Mouse (Mus musculus): ENCODE results near the gene Ccdc157.

Ccdc157 gene

GRCm38 (mm10) chr11:4101851-4102250, 58.2 kb downstream of the Ccdc157 start:
- DNase-seq (ENCODE audit: low spot score in 2 of 2) = no peak

GRCm38 (mm10) chr11:4099447-4099846, 60.6 kb downstream of the Ccdc157 start:
- DNase-seq (ENCODE audit: low spot score in 2 of 2) = peak in 1 of 2 experiments; percentile 57

GRCm38 (mm10) chr11:4098816-4099215, 61.3 kb downstream of the Ccdc157 start:
- DNase-seq (ENCODE audit: low spot score in 2 of 2) = no peak

- no peak for DNase-seq (ENCODE audit: low spot score in 2 of 2)
Observed at GRCm38 (mm10) chr11:4098120-4098519, 62.0 kb downstream of the Ccdc157 start.

GRCm38 (mm10) chr11:4097091-4097621, 62.9 kb downstream of the Ccdc157 start:
- DNase-seq (ENCODE audit: low spot score in 2 of 2) = no peak

- DNase-seq (ENCODE audit: low spot score in 2 of 2) = peak; percentile 98
Observed at GRCm38 (mm10) chr11:4096054-4096984, 63.8 kb downstream of the Ccdc157 start.

- peak; percentile 39 to 53 for DNase-seq (ENCODE audit: low spot score in 2 of 2)
Observed at GRCm38 (mm10) chr11:4095171-4096053, 64.7 kb downstream of the Ccdc157 start, which contains the start of gene Mtfp1. Mtfp1 (minus strand) TSS chr11:4095445.

GRCm38 (mm10) chr11:4094378-4095170, 65.5 kb downstream of the Ccdc157 start:
- DNase-seq (ENCODE audit: low spot score in 2 of 2) = peak; percentile 60 to 62

- peak in 1 of 2 experiments; percentile 39 for DNase-seq (ENCODE audit: low spot score in 2 of 2)
Observed at GRCm38 (mm10) chr11:4093459-4094377, 66.4 kb downstream of the Ccdc157 start.
